Mouse (Mus musculus): ENCODE measurements at regions not wholly inside any gene's neighbourhood (a gene's known extent, or its start where the extent isn't known, plus 50 kb on each side); places are given as distances from the start of the nearest gene placed in this dataset.

- no peak for ATAC-seq (replicated peaks; ENCODE audit: insufficient number of reproducible peaks, low FRiP score, low TSS enrichment, poor library complexity, severe bottlenecking)
Measured at GRCm38 (mm10) chr14:72141136-72141535, 350.5 kb downstream of the Gm9195 start.

- no peak for ATAC-seq (replicated peaks; ENCODE audit: insufficient number of reproducible peaks, low FRiP score, low TSS enrichment, poor library complexity, severe bottlenecking)
Measured at GRCm38 (mm10) chr14:72130149-72130548, 361.5 kb downstream of the Gm9195 start.

- ATAC-seq (replicated peaks; ENCODE audit: insufficient number of reproducible peaks, low FRiP score, low TSS enrichment, poor library complexity, severe bottlenecking): no peak
Measured at GRCm38 (mm10) chr14:72121786-72122185, 369.9 kb downstream of the Gm9195 start.

- no peak for ATAC-seq (replicated peaks; ENCODE audit: insufficient number of reproducible peaks, low FRiP score, low TSS enrichment, poor library complexity, severe bottlenecking)
Measured at GRCm38 (mm10) chr14:72121006-72121405, 370.6 kb downstream of the Gm9195 start.

- ATAC-seq (replicated peaks; ENCODE audit: insufficient number of reproducible peaks, low FRiP score, low TSS enrichment, poor library complexity, severe bottlenecking): no peak
Measured at GRCm38 (mm10) chr14:72116842-72117241, 374.8 kb downstream of the Gm9195 start.

- no peak for ATAC-seq (replicated peaks; ENCODE audit: insufficient number of reproducible peaks, low FRiP score, low TSS enrichment, poor library complexity, severe bottlenecking)
Measured at GRCm38 (mm10) chr14:72113377-72113993, 378.2 kb downstream of the Gm9195 start.

- no peak for ATAC-seq (replicated peaks; ENCODE audit: insufficient number of reproducible peaks, low FRiP score, low TSS enrichment, poor library complexity, severe bottlenecking)
Measured at GRCm38 (mm10) chr14:72110689-72111088, 380.9 kb downstream of the Gm9195 start.

GRCm38 (mm10) chr14:72091579-72091978 is 400.1 kb downstream of the Gm9195 start:
- ATAC-seq (replicated peaks; ENCODE audit: insufficient number of reproducible peaks, low FRiP score, low TSS enrichment, poor library complexity, severe bottlenecking): no peak

GRCm38 (mm10) chr14:72081473-72081872 is 410.2 kb downstream of the Gm9195 start:
- ATAC-seq (replicated peaks; ENCODE audit: insufficient number of reproducible peaks, low FRiP score, low TSS enrichment, poor library complexity, severe bottlenecking): no peak

- ATAC-seq (replicated peaks; ENCODE audit: insufficient number of reproducible peaks, low FRiP score, low TSS enrichment, poor library complexity, severe bottlenecking): no peak
Measured at GRCm38 (mm10) chr14:72064111-72064812, 427.4 kb downstream of the Gm9195 start.

- ATAC-seq (replicated peaks; ENCODE audit: insufficient number of reproducible peaks, low FRiP score, low TSS enrichment, poor library complexity, severe bottlenecking): no peak
Measured at GRCm38 (mm10) chr14:72042881-72043236, 448.8 kb downstream of the Gm9195 start.

GRCm38 (mm10) chr14:72042112-72042880 is 449.3 kb downstream of the Gm9195 start:
- ATAC-seq (replicated peaks; ENCODE audit: insufficient number of reproducible peaks, low FRiP score, low TSS enrichment, poor library complexity, severe bottlenecking): no peak

GRCm38 (mm10) chr14:72030396-72030795 is 461.2 kb downstream of the Gm9195 start:
- no peak for ATAC-seq (replicated peaks; ENCODE audit: insufficient number of reproducible peaks, low FRiP score, low TSS enrichment, poor library complexity, severe bottlenecking)

GRCm38 (mm10) chr14:72027362-72028020 is 464.1 kb downstream of the Gm9195 start:
- ATAC-seq (replicated peaks; ENCODE audit: insufficient number of reproducible peaks, low FRiP score, low TSS enrichment, poor library complexity, severe bottlenecking): no peak

- no peak for ATAC-seq (replicated peaks; ENCODE audit: insufficient number of reproducible peaks, low FRiP score, low TSS enrichment, poor library complexity, severe bottlenecking)
Measured at GRCm38 (mm10) chr14:72004371-72004770, 487.3 kb downstream of the Gm9195 start.

GRCm38 (mm10) chr14:72002205-72003138 is 489.2 kb downstream of the Gm9195 start:
- ATAC-seq (replicated peaks; ENCODE audit: insufficient number of reproducible peaks, low FRiP score, low TSS enrichment, poor library complexity, severe bottlenecking): no peak

GRCm38 (mm10) chr14:71973016-71973415 is 518.6 kb downstream of the Gm9195 start:
- ATAC-seq (replicated peaks; ENCODE audit: insufficient number of reproducible peaks, low FRiP score, low TSS enrichment, poor library complexity, severe bottlenecking): no peak

GRCm38 (mm10) chr14:71972521-71972920 is 519.1 kb downstream of the Gm9195 start:
- ATAC-seq (replicated peaks; ENCODE audit: insufficient number of reproducible peaks, low FRiP score, low TSS enrichment, poor library complexity, severe bottlenecking): no peak
